Mouse (Mus musculus) embryonic facial prominence, embryonic 14.5 days (tissue): ENCODE measurements at regions not wholly inside any gene's neighbourhood (a gene's known extent, or its start where the extent isn't known, plus 50 kb on each side); places are given as distances from the start of the nearest gene placed in this dataset.
A peak's percentile ranks its signal among the peaks of the same experiment; 100 is the strongest.

Experiments used
- ATAC-seq: fragments of 200-750 bp; cut with Nextera tagmentation; 2 replicates; pipeline ENCODE4 v1.8.0; 2017; ENCODE audit warnings: low read depth, moderate number of reproducible peaks, moderate TSS enrichment
- DNase-seq: peaks from one replicate; pipeline ENCODE4 v3.0.0-alpha.2; 2015; ENCODE audit warnings: low spot score
- H3K27ac ChIP-seq: fragments of 300-500 bp; sonication (generic); replicated peaks from 2 replicates; pipeline ENCODE4 v1.5.1; 2014; ENCODE audit warnings: low read depth, mild to moderate bottlenecking, low read length, moderate library complexity
- H3K27me3 ChIP-seq: fragments of 300-500 bp; sonication (generic); replicated peaks from 2 replicates; pipeline ENCODE4 v1.6.1; 2014; ENCODE audit warnings: low read length; ENCODE audit not compliant: control insufficient read depth, insufficient read depth
- H3K36me3 ChIP-seq: fragments of 300-500 bp; sonication (generic); 2 replicates; pipeline ENCODE4 v1.6.1; 2014; ENCODE audit warnings: low read length, mixed read lengths; ENCODE audit not compliant: control insufficient read depth, insufficient read depth
- H3K4me1 ChIP-seq: fragments of 300-500 bp; sonication (generic); 2 replicates; pipeline ENCODE4 v1.6.1; 2014; ENCODE audit warnings: antibody characterized with exemption, low read length; ENCODE audit not compliant: control insufficient read depth, insufficient read depth
- H3K4me2 ChIP-seq: fragments of 300-500 bp; sonication (generic); 2 replicates; pipeline ENCODE4 v1.6.1; 2014; ENCODE audit warnings: low read depth, mild to moderate bottlenecking, low read length, moderate library complexity, mixed read lengths
- H3K4me3 ChIP-seq: fragments of 300-500 bp; sonication (generic); 2 replicates; pipeline ENCODE4 v1.5.1; 2014; ENCODE audit warnings: low read depth, mild to moderate bottlenecking, low read length
- H3K9ac ChIP-seq: fragments of 300-500 bp; sonication (generic); 2 replicates; pipeline ENCODE4 v1.6.1; 2014; ENCODE audit warnings: low read depth, mild to moderate bottlenecking, low read length, moderate library complexity, mixed read lengths
- H3K9me3 ChIP-seq: fragments of 300-500 bp; sonication (generic); 2 replicates; pipeline ENCODE4 v1.6.1; 2016; ENCODE audit warnings: low read length; ENCODE audit not compliant: control insufficient read depth
- WGBS: fragments of 180-500 bp; shearing (Covaris S2); extraction: QIAGEN DNeasy Blood & Tissue Kit; methylation state at CpG from one replicate; pipeline ENCODE4 v1.1.7; 2014; 5-methylcytosine and 5-hydroxymethylcytosine counted together

- no peaks in the 10 kb centered on the region for H3K27me3 ChIP-seq
- no peaks in the 10 kb centered on the region for H3K36me3 ChIP-seq
- H3K9me3 ChIP-seq = no peaks in the 10 kb centered on the region
- H3K4me2 ChIP-seq = no peak overlapping the region
- no peak overlapping the region for H3K4me3 ChIP-seq
- DNase-seq = no peak
- H3K9ac ChIP-seq = no peak overlapping the region
- WGBS = 84% methylated on average over 2 of the region's 2 CpGs
- H3K4me1 ChIP-seq = no peaks in the 10 kb centered on the region
- ATAC-seq = no peak
- no peak overlapping the region for H3K27ac ChIP-seq
Measured at GRCm38 (mm10) chr1:12466255-12466654, 1052.3 kb downstream of the A830018L16Rik start.

- Histone ChIP-seq H3K27ac (no peak overlapping the region), H3K4me1 (no peaks in the 10 kb centered on the region; the same call in 1 of the 2 replicates), H3K27me3 (no peaks in the 10 kb centered on the region), H3K9me3 (no peaks in the 10 kb centered on the region), H3K36me3 (no peaks in the 10 kb centered on the region), H3K4me3 (no peak overlapping the region), H3K4me2 (no peak overlapping the region), H3K9ac (no peak overlapping the region)
- ATAC-seq = no peak
- DNase-seq = peak; percentile 38
- WGBS = 40% methylated on average over 5 of the region's 5 CpGs
Measured at GRCm38 (mm10) chr1:12478983-12479763, 1065.3 kb downstream of the A830018L16Rik start.

- ATAC-seq (no peak), DNase-seq (peak; percentile 33)
- Histone ChIP-seq H3K4me2 (no peak overlapping the region), H3K9me3 (no peaks in the 10 kb centered on the region), H3K4me3 (no peak overlapping the region), H3K27ac (no peak overlapping the region), H3K4me1 (no peaks in the 10 kb centered on the region), H3K36me3 (no peaks in the 10 kb centered on the region), H3K27me3 (no peaks in the 10 kb centered on the region), H3K9ac (no peak overlapping the region)
- WGBS = 47% methylated on average over 3 of the region's 3 CpGs
Measured at GRCm38 (mm10) chr1:12500442-12500841, 1086.5 kb downstream of the A830018L16Rik start.

DNA sequence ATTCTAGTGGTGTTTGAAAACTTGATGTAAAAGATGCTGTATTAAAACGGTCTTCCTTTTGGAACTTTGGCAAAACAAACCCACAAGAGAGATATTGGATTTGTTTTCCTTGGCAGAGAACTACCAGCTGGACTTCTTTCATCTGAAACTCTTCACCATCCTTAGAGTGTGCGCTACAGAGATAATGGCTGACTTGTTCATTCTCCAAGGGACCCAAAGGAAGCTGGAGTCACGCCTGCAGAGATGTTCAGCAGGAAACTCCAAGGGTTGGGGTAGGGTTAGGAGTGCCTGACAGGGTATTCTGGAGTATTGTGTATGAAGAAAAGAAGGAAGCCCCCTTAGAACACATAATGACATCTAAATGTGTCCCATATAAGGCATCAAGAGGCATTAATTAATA lies 1094.1 kb downstream of the A830018L16Rik start:
- H3K4me2 ChIP-seq = no peak overlapping the region
- DNase-seq (peak; percentile 51), ATAC-seq (no peak)
- H3K9me3 ChIP-seq = no peaks in the 10 kb centered on the region
- 40% methylated on average over 3 of the region's 3 CpGs for WGBS
- H3K4me1 ChIP-seq = peaks cover 22% of the 10 kb centered on the region
- H3K27ac ChIP-seq = no peak overlapping the region
- H3K4me3 ChIP-seq = no peak overlapping the region
- H3K36me3 ChIP-seq = no peaks in the 10 kb centered on the region
- H3K27me3 ChIP-seq = no peaks in the 10 kb centered on the region
- H3K9ac ChIP-seq = no peak overlapping the region

DNA sequence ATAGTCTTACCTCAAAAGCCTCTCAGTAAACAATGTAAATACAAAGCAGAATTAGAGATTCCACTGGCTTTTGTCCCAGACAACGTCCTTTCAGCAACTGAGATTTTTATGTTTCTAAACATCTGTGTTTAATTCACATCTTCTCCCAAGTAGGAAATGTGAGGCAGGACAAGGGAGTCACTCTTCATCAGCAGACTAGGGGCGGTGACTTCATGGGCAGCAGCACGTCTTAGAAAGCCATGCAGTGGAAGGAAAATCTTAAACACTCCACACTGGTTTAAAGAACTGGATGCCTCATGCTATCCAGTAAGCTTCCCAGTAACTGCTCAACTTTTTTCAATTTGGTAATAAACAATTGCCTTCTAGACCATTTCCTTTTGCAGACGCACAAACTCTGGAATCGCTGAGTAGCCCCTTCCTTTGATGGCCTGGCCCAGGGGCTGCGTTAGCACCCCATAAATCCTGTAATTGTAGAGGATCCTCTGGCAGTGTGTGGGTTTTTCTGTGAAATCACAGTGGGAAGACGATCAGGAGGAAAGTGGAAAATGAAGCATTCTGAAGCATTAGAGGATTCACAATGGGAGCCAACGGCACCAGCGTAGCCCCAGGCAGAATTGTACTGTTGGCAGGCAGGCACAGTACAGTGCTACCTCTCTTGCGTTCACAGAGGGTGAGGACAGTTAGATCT lies 1096.4 kb downstream of the A830018L16Rik start:
- Histone ChIP-seq H3K9ac (no peak overlapping the region), H3K4me2 (peak overlapping the region; percentile 21), H3K27ac (peak overlapping the region; percentile 73), H3K9me3 (no peaks in the 10 kb centered on the region), H3K4me1 (peaks cover 22% of the 10 kb centered on the region), H3K36me3 (no peaks in the 10 kb centered on the region), H3K4me3 (no peak overlapping the region), H3K27me3 (no peaks in the 10 kb centered on the region)
- peak; percentile 88 for DNase-seq
- peak; percentile 86 for ATAC-seq
- WGBS = 35% methylated on average over 10 of the region's 10 CpGs

- H3K4me1 ChIP-seq = no peaks in the 10 kb centered on the region
- H3K4me2 ChIP-seq = no peak overlapping the region
- H3K9ac ChIP-seq = no peak overlapping the region
- H3K4me3 ChIP-seq = no peak overlapping the region
- H3K27ac ChIP-seq = no peak overlapping the region
- no peaks in the 10 kb centered on the region for H3K36me3 ChIP-seq
- no peak for ATAC-seq
- WGBS = 85% methylated on average over 4 of the region's 4 CpGs
- H3K9me3 ChIP-seq = no peaks in the 10 kb centered on the region
- no peak for DNase-seq
- no peaks in the 10 kb centered on the region for H3K27me3 ChIP-seq
Measured at GRCm38 (mm10) chr1:12519601-12520000, 1105.7 kb downstream of the A830018L16Rik start.

DNA sequence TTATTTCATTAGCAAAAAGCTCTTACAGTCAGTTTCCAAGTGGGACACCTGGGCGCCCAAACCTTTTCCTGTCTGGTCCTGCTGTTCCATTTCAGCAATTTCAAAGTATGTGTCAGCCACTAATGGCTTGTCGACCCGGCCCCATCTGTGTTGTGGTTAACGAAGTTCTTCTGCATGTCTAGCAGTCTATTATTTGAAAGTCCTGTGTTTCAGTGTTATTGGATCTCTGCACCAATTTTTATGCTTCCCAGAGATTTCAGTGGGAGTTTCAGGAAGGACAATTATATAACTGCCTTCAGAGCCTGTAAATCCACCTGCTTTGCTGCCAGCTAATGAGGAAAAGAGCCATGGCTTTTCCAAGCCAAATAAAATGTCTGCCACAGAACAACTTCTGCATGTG lies 1142.0 kb downstream of the A830018L16Rik start:
- 60% methylated on average over 4 of the region's 4 CpGs for WGBS
- Histone ChIP-seq H3K27ac (no peak overlapping the region), H3K4me1 (no peaks in the 10 kb centered on the region), H3K9me3 (no peaks in the 10 kb centered on the region), H3K27me3 (no peaks in the 10 kb centered on the region), H3K4me2 (no peak overlapping the region), H3K4me3 (no peak overlapping the region), H3K36me3 (no peaks in the 10 kb centered on the region), H3K9ac (no peak overlapping the region)
- ATAC-seq (no peak), DNase-seq (no peak)

- no peak overlapping the region for H3K9ac ChIP-seq
- no peak overlapping the region for H3K27ac ChIP-seq
- DNase-seq (peak; percentile 80), ATAC-seq (peak; percentile 79)
- no peaks in the 10 kb centered on the region for H3K36me3 ChIP-seq
- H3K27me3 ChIP-seq = no peaks in the 10 kb centered on the region
- WGBS = 20% methylated on average over 7 of the region's 7 CpGs
- peak overlapping the region; percentile 43 for H3K4me2 ChIP-seq
- H3K4me1 ChIP-seq = no peaks in the 10 kb centered on the region; the same call in 1 of the 2 replicates
- no peaks in the 10 kb centered on the region for H3K9me3 ChIP-seq
- H3K4me3 ChIP-seq = peak overlapping the region; percentile 19; the same call in 1 of the 2 replicates
Measured at GRCm38 (mm10) chr1:12571755-12572358, 1158.0 kb downstream of the A830018L16Rik start.
